Mouse (Mus musculus) liver, embryonic 13.5 days (tissue): ENCODE measurements around the gene Rpusd2. TPM values are rescaled to one million over a fixed set of nuclear protein-coding genes. Genes with fewer than 3 reads are reported as not detected.

ENCODE experiments used
- polyA plus RNA-seq: library from polyadenylated mRNA; unstranded; fragments of >200 nt; fragmentation: Nextera tagmentation; extraction: Ambion mirVana; gene quantifications from 2 replicates; pipeline ENCODE4 v1.2.1, GENCODE M21; 2015

Gene Rpusd2
- polyA plus RNA-seq, 1 experiment from 2014 or later = 4.8 TPM

Other genes starting within 250 kb of the Rpusd2 start
- gene Knstrn, start 220.8 kb upstream of the Rpusd2 start, polyA plus RNA-seq = 91.9 and 101 TPM in 2 replicates
- 26.4 and 29.6 TPM in 2 replicates for gene Ivd, start 172.8 kb upstream of the Rpusd2 start, polyA plus RNA-seq
- gene Bahd1, start 134.4 kb upstream of the Rpusd2 start, polyA plus RNA-seq = 2.3 and 2.5 TPM in 2 replicates
- 5.2 and 5.4 TPM in 2 replicates for gene Chst14, start 108.3 kb upstream of the Rpusd2 start, polyA plus RNA-seq
- 16.0 and 19.3 TPM in 2 replicates for gene Ccdc32, start 5.4 kb upstream of the Rpusd2 start, polyA plus RNA-seq
- 70.0 and 87.7 TPM in 2 replicates for gene Knl1, start 12.3 kb downstream of the Rpusd2 start, polyA plus RNA-seq
- 38.4 and 45.1 TPM in 2 replicates for gene Rad51, start 78.0 kb downstream of the Rpusd2 start, polyA plus RNA-seq
- 55.3 and 61.6 TPM in 2 replicates for gene Rmdn3, start 122.2 kb downstream of the Rpusd2 start, polyA plus RNA-seq
- gene Gchfr, start 133.0 kb downstream of the Rpusd2 start, polyA plus RNA-seq = 39.4 and 47.1 TPM in 2 replicates
- 0.12 and 0.14 TPM in 2 replicates for gene Gm14137, start 139.7 kb downstream of the Rpusd2 start, polyA plus RNA-seq
- 20.0 and 27.2 TPM in 2 replicates for gene Zfyve19, start 173.8 kb downstream of the Rpusd2 start, polyA plus RNA-seq
- gene Dnajc17, start 174.0 kb downstream of the Rpusd2 start, polyA plus RNA-seq = 9.9 and 11.4 TPM in 2 replicates
- not detected in 2 replicates for gene Ppp1r14d, start 195.1 kb downstream of the Rpusd2 start, polyA plus RNA-seq
- 0.09 and 0.36 TPM in 2 replicates for gene Spint1, start 202.6 kb downstream of the Rpusd2 start, polyA plus RNA-seq
- 0.08 and 0.16 TPM in 2 replicates for gene Rhov, start 236.5 kb downstream of the Rpusd2 start, polyA plus RNA-seq